Mouse (Mus musculus) neural tube, embryonic 10.5 days (tissue): Measurements from ENCODE around the gene Lyl1.
A peak's percentile ranks its signal among the peaks of the same experiment; 100 is the strongest.

ENCODE experiments used
- DNase-seq: peaks from one replicate; pipeline ENCODE4 v3.0.0-alpha.2; 2017; ENCODE audit warnings: low spot score; ENCODE audit errors: extremely low spot score

The Lyl1 gene

GRCm38 (mm10) chr8:84740895-84741843 lies 39.9 kb downstream of the Lyl1 start:
- DNase-seq = no peak

GRCm38 (mm10) chr8:84742171-84743053 lies 41.2 kb downstream of the Lyl1 start:
- DNase-seq = peak; percentile 77

GRCm38 (mm10) chr8:84743054-84743415 lies 41.8 kb downstream of the Lyl1 start:
- DNase-seq = no peak

- DNase-seq = peak; percentile 72
These were observed 42.5 kb downstream of the Lyl1 start for GRCm38 (mm10) chr8:84743517-84744420.

GRCm38 (mm10) chr8:84745032-84745925 lies 44.0 kb downstream of the Lyl1 start:
- DNase-seq = peak; percentile 73

GRCm38 (mm10) chr8:84749519-84749918 lies 48.3 kb downstream of the Lyl1 start:
- no peak for DNase-seq

GRCm38 (mm10) chr8:84752734-84753582 lies 51.7 kb downstream of the Lyl1 start:
- DNase-seq = no peak
